Mouse (Mus musculus) limb, embryonic 15.5 days (tissue): Measurements from ENCODE around the gene Cul4a. TPM values are rescaled to one million over a fixed set of nuclear protein-coding genes. Genes with fewer than 3 reads are reported as not detected.

Source experiments
- ATAC-seq: fragments of 200-750 bp; cut with Nextera tagmentation; 2 replicates; pipeline ENCODE4 v1.8.0; 2017; ENCODE audit warnings: low read depth, moderate TSS enrichment; ENCODE audit not compliant: insufficient number of reproducible peaks, low FRiP score, low TSS enrichment
- H3K27ac ChIP-seq: fragments of 300-500 bp; sonication (generic); 2 replicates; pipeline ENCODE4 v1.5.1; 2015; ENCODE audit warnings: moderate library complexity, mild to moderate bottlenecking, inconsistent platforms
- H3K27me3 ChIP-seq: fragments of 300-500 bp; sonication (generic); 2 replicates; pipeline ENCODE4 v1.6.1; 2015; ENCODE audit warnings: inconsistent platforms
- H3K36me3 ChIP-seq: fragments of 300-500 bp; sonication (generic); 2 replicates; pipeline ENCODE4 v1.6.1; 2015; ENCODE audit warnings: inconsistent platforms
- H3K4me1 ChIP-seq: fragments of 300-500 bp; sonication (generic); 2 replicates; pipeline ENCODE4 v1.6.1; 2015; ENCODE audit warnings: inconsistent platforms
- H3K4me2 ChIP-seq: fragments of 300-500 bp; sonication (generic); 2 replicates; pipeline ENCODE4 v1.6.1; 2015; ENCODE audit warnings: mild to moderate bottlenecking, inconsistent platforms
- H3K4me3 ChIP-seq: fragments of 300-500 bp; sonication (generic); 2 replicates; pipeline ENCODE4 v1.5.1; 2015; ENCODE audit warnings: mild to moderate bottlenecking, inconsistent platforms
- H3K9ac ChIP-seq: fragments of 300-500 bp; sonication (generic); 2 replicates; pipeline ENCODE4 v1.6.1; 2015; ENCODE audit warnings: inconsistent platforms
- H3K9me3 ChIP-seq: fragments of 300-500 bp; sonication (generic); 2 replicates; pipeline ENCODE4 v1.6.1; 2016; ENCODE audit warnings: inconsistent platforms
- WGBS: fragments of 180-500 bp; shearing (Covaris S2); methylation state at CpG from one replicate; pipeline ENCODE4 v1.1.7; 2015; 5-methylcytosine and 5-hydroxymethylcytosine counted together
- microRNA counts: library from miRNA; unstranded; fragments of <30 nt; microRNA quantifications from one replicate; lab custom pipeline; 2016
- microRNA-seq: library from miRNA; unstranded; fragments of <30 nt; microRNA quantifications from one replicate; pipeline ENCODE4, GENCODE M21; 2016
- polyA plus RNA-seq: library from polyadenylated mRNA; unstranded; fragments of >200 nt; fragmentation: Nextera tagmentation; extraction: Ambion mirVana; gene quantifications from 2 replicates; pipeline ENCODE4 v1.2.1, GENCODE M21; 2015

Gene Cul4a
- polyA plus RNA-seq, 1 experiment from 2014 or later = 105 TPM

DNA sequence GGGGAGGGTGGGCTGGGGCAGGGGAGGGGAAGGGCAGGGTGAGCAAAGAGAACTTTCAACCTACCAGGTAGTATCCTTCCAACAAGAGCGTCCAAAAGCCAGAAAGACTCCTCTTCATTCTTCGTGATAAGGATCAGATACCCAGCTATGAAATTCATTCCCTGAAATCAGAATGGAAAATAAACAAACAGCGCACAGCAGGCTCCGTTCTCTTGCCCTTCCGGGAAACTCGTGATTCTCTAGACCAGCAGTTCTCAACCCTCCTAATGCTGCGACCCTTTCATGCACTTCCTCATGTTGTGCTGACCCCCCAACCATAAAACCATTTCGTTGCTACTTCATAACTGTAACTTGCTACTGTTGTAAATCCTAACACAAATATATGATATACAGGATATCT is 81.4 kb downstream of the Cul4a start:
- WGBS = 82% methylated on average over 8 of the region's 8 CpGs
- Histone ChIP-seq H3K4me2 (no peak overlapping the region), H3K4me3 (no peak overlapping the region), H3K9ac (no peak overlapping the region), H3K27me3 (no peaks in the 10 kb centered on the region), H3K27ac (no peak overlapping the region), H3K9me3 (no peaks in the 10 kb centered on the region), H3K36me3 (peaks cover 16% of the 10 kb centered on the region; the same call in 1 of the 2 replicates), H3K4me1 (no peaks in the 10 kb centered on the region)
- no peak for ATAC-seq

GRCm38 (mm10) chr8:13187229-13187628 is 81.8 kb downstream of the Cul4a start:
- H3K9ac ChIP-seq = no peak overlapping the region
- H3K27me3 ChIP-seq = no peaks in the 10 kb centered on the region
- H3K4me2 ChIP-seq = no peak overlapping the region
- H3K4me1 ChIP-seq = no peaks in the 10 kb centered on the region
- H3K27ac ChIP-seq = no peak overlapping the region
- ATAC-seq = no peak
- peaks cover 16% of the 10 kb centered on the region; the same call in 1 of the 2 replicates for H3K36me3 ChIP-seq
- 80% methylated on average over 9 of the region's 9 CpGs for WGBS
- no peaks in the 10 kb centered on the region for H3K9me3 ChIP-seq
- H3K4me3 ChIP-seq = no peak overlapping the region

GRCm38 (mm10) chr8:13187638-13188037 is 82.2 kb downstream of the Cul4a start:
- H3K27me3 ChIP-seq = no peaks in the 10 kb centered on the region
- no peak for ATAC-seq
- WGBS = 75% methylated on average over 7 of the region's 7 CpGs

DNA sequence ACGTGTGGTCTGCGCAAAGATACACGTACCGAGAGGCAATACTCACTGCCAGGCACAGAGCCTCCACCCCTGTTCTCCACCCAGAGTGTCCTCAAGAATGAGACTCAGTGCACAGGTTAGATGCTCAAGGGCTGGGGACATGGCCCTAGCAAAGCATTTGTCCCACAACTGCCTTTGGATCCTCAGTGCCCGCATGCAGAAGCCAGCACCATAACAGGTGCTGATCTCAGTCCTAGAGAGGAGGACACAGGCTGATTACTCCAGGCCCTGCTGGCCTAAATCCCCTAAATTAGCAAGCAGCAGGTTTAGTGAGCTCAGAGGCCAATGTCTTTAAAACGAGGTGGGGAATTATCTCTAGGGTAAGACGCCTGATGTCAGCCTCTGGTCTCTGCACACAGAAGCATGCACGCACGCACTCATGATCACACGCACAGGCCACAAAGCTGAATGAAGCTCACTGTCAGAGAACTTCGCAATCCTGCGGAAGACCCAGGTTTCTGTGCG is 82.7 kb downstream of the Cul4a start:
- Histone ChIP-seq H3K9me3 (no peaks in the 10 kb centered on the region), H3K9ac (no peak overlapping the region), H3K4me2 (no peak overlapping the region), H3K36me3 (peaks cover 16% of the 10 kb centered on the region; the same call in 1 of the 2 replicates), H3K27ac (no peak overlapping the region), H3K4me1 (no peaks in the 10 kb centered on the region), H3K27me3 (no peaks in the 10 kb centered on the region), H3K4me3 (no peak overlapping the region)
- 88% methylated on average over 13 of the region's 13 CpGs for WGBS
- no peak for ATAC-seq

More at GRCm38 (mm10) chr8:13187638-13188037, 82.2 kb downstream of the Cul4a start:
- Histone ChIP-seq H3K9ac (no peak overlapping the region), H3K4me2 (no peak overlapping the region), H3K9me3 (no peaks in the 10 kb centered on the region), H3K4me1 (no peaks in the 10 kb centered on the region), H3K4me3 (no peak overlapping the region), H3K36me3 (peaks cover 16% of the 10 kb centered on the region; the same call in 1 of the 2 replicates), H3K27ac (no peak overlapping the region)

DNA sequence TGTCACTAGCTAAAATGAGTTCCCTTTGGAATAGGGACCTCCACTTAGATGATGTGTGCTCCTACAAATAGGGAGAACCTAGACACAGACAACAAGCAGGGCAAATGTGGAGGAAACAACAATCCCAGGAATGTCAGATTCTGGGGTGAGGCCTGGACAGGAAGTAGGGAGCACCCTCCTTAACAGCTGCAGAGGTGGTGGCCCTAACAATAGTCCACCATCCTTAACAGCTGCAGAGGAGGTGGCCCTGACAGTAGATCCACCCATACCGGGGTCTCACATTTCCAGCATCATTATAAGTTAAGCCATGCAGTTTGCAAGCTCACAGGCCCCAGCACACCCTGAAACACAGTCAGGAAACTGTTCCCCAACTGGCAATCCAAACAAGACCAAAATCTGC is 83.4 kb downstream of the Cul4a start:
- Histone ChIP-seq H3K27me3 (no peaks in the 10 kb centered on the region), H3K4me3 (no peak overlapping the region), H3K36me3 (peaks cover 16% of the 10 kb centered on the region; the same call in 1 of the 2 replicates), H3K4me1 (no peaks in the 10 kb centered on the region), H3K9ac (no peak overlapping the region), H3K27ac (no peak overlapping the region), H3K4me2 (no peak overlapping the region), H3K9me3 (no peaks in the 10 kb centered on the region)
- no peak for ATAC-seq
- 86% methylated on average over 1 of the region's 1 CpGs for WGBS

DNA sequence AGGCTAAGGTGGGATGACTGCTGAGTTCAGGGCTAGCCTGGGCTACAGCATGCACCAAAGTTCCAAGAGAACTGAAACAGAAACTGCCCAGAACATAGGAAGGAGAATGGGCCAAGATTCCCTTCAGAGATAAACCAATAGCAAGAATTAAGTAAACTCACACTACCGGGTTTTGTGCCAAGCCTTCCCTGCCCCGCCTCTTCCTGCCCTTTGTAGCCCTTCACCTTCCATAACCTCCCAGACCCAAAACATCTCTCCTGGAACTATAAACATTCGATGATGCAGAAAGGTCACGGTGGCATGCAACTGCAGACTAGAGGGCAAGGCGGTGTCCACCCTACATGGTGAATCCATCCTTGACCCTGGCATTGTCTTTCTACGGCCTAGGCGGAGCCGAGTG is 84.8 kb downstream of the Cul4a start:
- Histone ChIP-seq H3K36me3 (peaks cover 5% of the 10 kb centered on the region; the same call in 1 of the 2 replicates), H3K27ac (no peak overlapping the region), H3K9me3 (no peaks in the 10 kb centered on the region), H3K4me1 (peaks cover 6% of the 10 kb centered on the region), H3K4me3 (no peak overlapping the region), H3K9ac (no peak overlapping the region), H3K4me2 (no peak overlapping the region), H3K27me3 (no peaks in the 10 kb centered on the region)
- no peak for ATAC-seq
- WGBS = 86% methylated on average over 8 of the region's 8 CpGs

GRCm38 (mm10) chr8:13194818-13195217 is 89.4 kb downstream of the Cul4a start:
- Histone ChIP-seq H3K27ac (peak overlapping the region; percentile 72), H3K36me3 (no peaks in the 10 kb centered on the region), H3K4me2 (no peak overlapping the region), H3K27me3 (peaks cover 5% of the 10 kb centered on the region; the same call in 1 of the 2 replicates), H3K4me3 (no peak overlapping the region), H3K9me3 (no peaks in the 10 kb centered on the region), H3K4me1 (peaks cover 10% of the 10 kb centered on the region), H3K9ac (no peak overlapping the region)
- 34% methylated on average over 10 of the region's 10 CpGs for WGBS
- ATAC-seq = no peak

DNA sequence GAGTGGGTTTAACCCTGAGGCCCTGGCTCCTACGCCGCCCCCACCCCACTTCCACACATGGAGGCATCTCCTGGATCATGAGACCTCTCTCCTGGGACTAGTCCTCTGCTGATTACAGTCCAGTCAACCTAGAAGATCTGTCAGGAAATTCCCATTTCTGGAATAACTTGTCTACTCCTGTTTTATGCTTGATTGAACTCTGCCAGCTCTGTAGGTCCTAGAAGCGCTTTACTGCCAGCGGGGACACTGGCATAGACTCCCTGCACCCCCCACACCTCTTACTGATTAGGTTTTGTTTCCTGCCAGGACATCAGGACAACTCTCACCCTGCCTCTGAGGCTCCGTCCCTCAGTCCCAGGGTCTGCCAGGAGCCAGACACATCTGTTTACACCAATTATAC is 92.1 kb downstream of the Cul4a start:
- H3K27me3 ChIP-seq = peaks cover 26% of the 10 kb centered on the region
- H3K9ac ChIP-seq = no peak overlapping the region
- ATAC-seq = no peak
- no peaks in the 10 kb centered on the region for H3K36me3 ChIP-seq
- H3K4me1 ChIP-seq = peaks cover 19% of the 10 kb centered on the region
- no peak overlapping the region for H3K4me2 ChIP-seq
- WGBS = 86% methylated on average over 5 of the region's 5 CpGs
- H3K4me3 ChIP-seq = no peak overlapping the region
- H3K27ac ChIP-seq = no peak overlapping the region
- H3K9me3 ChIP-seq = no peaks in the 10 kb centered on the region

MicroRNAs encoded within 50 kb of the gene (microRNA counts, 519-probe panel; counts per million panel counts)
- 1,902 counts per million, percentile 31 among the panel's probes with 10 or more counts for microRNA mmu-miR-1968 (lab: Ali Mortazavi, UCI)

Small RNA genes within 50 kb of the gene (microRNA-seq; reads per million reads assigned to microRNA genes)
- gene Mir1968 = 4.9 reads per million, percentile 16 among the genes with 10 or more reads in this experiment
- not detected for gene Mir7065

Other genes with a start within 250 kb of the Cul4a start
- 9.5 and 11.0 TPM in 2 replicates for gene Mcf2l, start 231.8 kb upstream of the Cul4a start, polyA plus RNA-seq
- not detected in 2 replicates for gene F7, start 79.6 kb upstream of the Cul4a start, polyA plus RNA-seq
- 0.70 and 0.89 TPM in 2 replicates for gene F10, start 68.3 kb upstream of the Cul4a start, polyA plus RNA-seq
- 0.24 and 0.32 TPM in 2 replicates for gene Proz, start 44.7 kb upstream of the Cul4a start, polyA plus RNA-seq
- gene Pcid2, start 162 bp upstream of the Cul4a start, polyA plus RNA-seq = 37.8 and 39.5 TPM in 2 replicates
- gene Lamp1, start 53.5 kb downstream of the Cul4a start, polyA plus RNA-seq = 313 and 324 TPM in 2 replicates
- 10.2 and 10.9 TPM in 2 replicates for gene Grtp1, start 95.0 kb downstream of the Cul4a start, polyA plus RNA-seq
- gene Adprhl1, start 148.5 kb downstream of the Cul4a start, polyA plus RNA-seq = 5.0 and 17.3 TPM in 2 replicates
- gene Dcun1d2, start 182.5 kb downstream of the Cul4a start, polyA plus RNA-seq = 29.7 and 32.0 TPM in 2 replicates
- gene Tmco3, start 182.6 kb downstream of the Cul4a start, polyA plus RNA-seq = 44.4 and 47.7 TPM in 2 replicates
- 143 and 160 TPM in 2 replicates for gene Tfdp1, start 233.1 kb downstream of the Cul4a start, polyA plus RNA-seq